Mouse (Mus musculus) cerebral cortex, adult 2 months (tissue): ENCODE results near the gene Erlin1.

Experiments
- WGBS: fragments of 180-500 bp; shearing (Covaris S2); methylation state at CpG from one replicate; pipeline ENCODE4 v1.1.7; 2018; 5-methylcytosine and 5-hydroxymethylcytosine counted together

The Erlin1 gene

DNA sequence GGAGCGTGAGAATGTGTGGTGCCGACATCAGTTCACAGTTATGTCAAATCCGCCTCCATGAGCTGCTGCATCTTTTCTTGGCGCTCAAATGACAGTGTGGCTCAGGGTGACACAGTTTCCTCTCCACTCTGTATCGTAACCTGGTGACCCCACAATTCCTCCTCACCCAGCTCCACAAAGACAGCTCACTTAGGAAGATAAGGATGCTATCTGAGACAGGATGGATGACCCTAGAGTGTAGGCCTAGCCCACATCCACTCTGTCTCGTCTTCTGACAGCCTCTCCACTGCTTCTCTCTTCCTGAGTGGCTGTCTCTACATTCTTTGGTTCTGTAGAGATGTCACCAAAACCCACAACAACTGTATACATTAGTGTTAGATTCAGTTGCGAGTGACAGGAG, 74.2 kb downstream of the Erlin1 start:
- 69% methylated on average over 7 of the region's 7 CpGs for WGBS

DNA sequence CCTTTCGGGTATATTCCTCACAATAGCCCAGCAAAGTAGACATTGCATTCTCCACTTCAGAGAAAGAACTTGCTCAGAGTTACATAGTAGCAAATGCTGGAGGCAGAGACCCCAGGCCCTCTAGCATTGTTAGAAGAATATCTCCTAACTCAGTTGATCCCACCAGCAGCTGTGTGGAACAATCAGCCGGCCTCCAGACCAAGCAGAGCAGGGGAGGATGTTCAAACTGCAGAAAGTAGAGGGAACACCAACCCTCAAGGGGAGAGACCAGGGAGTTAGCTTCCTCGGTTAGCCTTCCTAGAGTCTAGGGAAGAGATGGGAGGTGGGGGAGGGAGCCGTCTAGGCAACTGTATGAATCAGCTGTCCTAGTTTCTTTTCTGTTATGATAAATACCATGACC, 77.1 kb downstream of the Erlin1 start:
- WGBS = 59% methylated on average over 4 of the region's 4 CpGs

DNA sequence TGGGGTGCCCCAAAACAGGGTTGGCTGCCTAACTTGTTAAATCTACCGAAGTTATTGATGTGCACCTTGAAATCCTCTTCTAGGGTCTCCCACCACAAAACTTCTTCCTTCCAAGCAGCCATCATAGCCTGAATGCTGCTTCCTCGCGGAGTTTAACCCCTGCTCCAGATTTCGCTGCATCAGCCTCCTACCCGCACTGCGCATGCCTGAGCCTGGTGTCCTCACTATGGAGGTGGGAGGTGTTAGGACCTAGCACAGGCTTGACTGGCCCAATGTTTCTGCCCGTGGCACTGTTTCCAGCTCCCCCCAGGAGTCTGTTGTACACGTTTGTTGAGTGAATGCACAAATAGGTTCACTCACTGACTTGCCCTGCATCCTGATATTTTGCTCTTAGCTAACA, 79.2 kb downstream of the Erlin1 start:
- WGBS = 77% methylated on average over 8 of the region's 8 CpGs

DNA sequence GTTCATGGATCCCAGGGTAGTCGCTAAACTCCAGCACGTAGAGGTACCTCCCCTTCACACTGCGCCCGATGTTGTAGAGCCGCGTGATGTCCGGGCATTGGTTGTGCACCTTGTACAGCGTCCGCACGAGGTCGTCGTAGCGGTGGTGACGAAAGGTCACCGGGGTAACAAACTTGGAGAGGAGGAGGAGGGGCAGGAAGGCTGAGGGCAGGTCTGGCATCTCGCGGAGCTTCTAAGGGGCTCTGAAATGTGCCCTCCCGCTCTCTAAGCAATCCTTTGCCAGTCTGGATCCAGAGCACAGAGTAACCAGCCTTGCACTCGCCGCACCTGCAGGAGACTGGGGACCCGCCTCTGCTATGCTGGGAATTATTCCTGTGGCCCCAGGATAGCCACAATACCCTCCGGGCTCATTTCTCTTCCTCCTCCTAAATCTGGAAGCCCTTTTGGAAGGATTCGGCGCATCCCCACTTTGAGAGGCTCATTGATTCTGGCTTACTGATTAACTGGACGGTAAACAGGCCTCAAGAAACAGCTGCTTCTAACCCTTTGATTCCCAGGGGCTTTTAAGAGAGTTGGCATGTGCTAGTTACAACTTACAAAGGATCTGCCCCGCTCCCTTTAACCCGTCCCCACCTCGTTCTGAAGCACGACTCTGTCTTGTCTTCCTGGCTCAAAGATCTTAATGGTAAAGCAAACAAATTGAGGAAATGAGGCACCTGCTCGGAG, 83.4 kb downstream of the Erlin1 start, which contains the start of gene Cpn1:
Cpn1 (minus strand) TSS at position 488 of the 726 bp plus-strand sequence.
- 34% methylated on average over 30 of the region's 30 CpGs for WGBS
